Mouse (Mus musculus): Measurements from ENCODE around the gene Kif18b. TPM values are rescaled to one million over a fixed set of nuclear protein-coding genes. Genes with fewer than 3 reads are reported as not detected.

The Kif18b gene
- polyA plus RNA-seq, 1 experiment from 2014 or later, result 10.0 TPM

- Histone ChIP-seq H3K9ac (replicated peaks; ENCODE audit: low read depth, low read length) (no peak overlapping the region), H3K9me3 (ENCODE audit: control insufficient read depth, low read depth, low read length) (no peaks in the 10 kb centered on the region), H3K4me1 (ENCODE audit: control insufficient read depth, insufficient read depth, low read length) (peaks cover 39% of the 10 kb centered on the region), H3K27ac (ENCODE audit: low read length) (no peak overlapping the region), H3K36me3 (ENCODE audit: control insufficient read depth, insufficient read depth, low read length) (no peaks in the 10 kb centered on the region), H3K27me3 (ENCODE audit: control insufficient read depth, insufficient read depth, low read length) (no peaks in the 10 kb centered on the region), H3K4me2 (replicated peaks; ENCODE audit: low read depth, low read length) (no peak overlapping the region), H3K4me3 (ENCODE audit: low read depth, low read length) (no peak overlapping the region)
- 89% methylated on average over 1 of the region's 1 CpGs for WGBS
- ATAC-seq (ENCODE audit: insufficient number of reproducible peaks, insufficient read depth, low FRiP score, low read depth), result no peak
These were observed 33.9 kb upstream of the Kif18b start for GRCm38 (mm10) chr11:102958870-102959269.

- 82% methylated on average over 6 of the region's 6 CpGs for WGBS
- peaks cover 35% of the 10 kb centered on the region for H3K4me1 ChIP-seq (ENCODE audit: control insufficient read depth, insufficient read depth, low read length)
- H3K9me3 ChIP-seq (ENCODE audit: control insufficient read depth, low read depth, low read length), result no peaks in the 10 kb centered on the region
- no peaks in the 10 kb centered on the region for H3K27me3 ChIP-seq (ENCODE audit: control insufficient read depth, insufficient read depth, low read length)
- H3K36me3 ChIP-seq (ENCODE audit: control insufficient read depth, insufficient read depth, low read length), result no peaks in the 10 kb centered on the region
- no peak overlapping the region for H3K4me2 ChIP-seq (replicated peaks; ENCODE audit: low read depth, low read length)
- H3K9ac ChIP-seq (replicated peaks; ENCODE audit: low read depth, low read length), result no peak overlapping the region
- no peak overlapping the region for H3K4me3 ChIP-seq (ENCODE audit: low read depth, low read length)
- no peak for ATAC-seq (ENCODE audit: insufficient number of reproducible peaks, insufficient read depth, low FRiP score, low read depth)
- no peak overlapping the region for H3K27ac ChIP-seq (ENCODE audit: low read length)
These were observed 33.5 kb upstream of the Kif18b start for GRCm38 (mm10) chr11:102958431-102958830.

GRCm38 (mm10) chr11:102957692-102958091 lies 32.8 kb upstream of the Kif18b start:
- 59% methylated on average over 8 of the region's 8 CpGs for WGBS
- ATAC-seq (ENCODE audit: insufficient number of reproducible peaks, insufficient read depth, low FRiP score, low read depth), result no peak
- H3K36me3 ChIP-seq (ENCODE audit: control insufficient read depth, insufficient read depth, low read length), result no peaks in the 10 kb centered on the region
- H3K9ac ChIP-seq (replicated peaks; ENCODE audit: low read depth, low read length), result no peak overlapping the region
- H3K27me3 ChIP-seq (ENCODE audit: control insufficient read depth, insufficient read depth, low read length), result no peaks in the 10 kb centered on the region
- H3K27ac ChIP-seq (ENCODE audit: low read length), result peak overlapping the region; percentile 92
- H3K9me3 ChIP-seq (ENCODE audit: control insufficient read depth, low read depth, low read length), result no peaks in the 10 kb centered on the region
- H3K4me3 ChIP-seq (ENCODE audit: low read depth, low read length), result no peak overlapping the region
- peaks cover 32% of the 10 kb centered on the region for H3K4me1 ChIP-seq (ENCODE audit: control insufficient read depth, insufficient read depth, low read length)
- H3K4me2 ChIP-seq (replicated peaks; ENCODE audit: low read depth, low read length), result 0 out of 2 replicates have a peak overlapping the region, but pooled peaks have one; percentile 22

- no peaks in the 10 kb centered on the region for H3K36me3 ChIP-seq (ENCODE audit: control insufficient read depth, insufficient read depth, low read length)
- H3K4me1 ChIP-seq (ENCODE audit: control insufficient read depth, insufficient read depth, low read length), result peaks cover 31% of the 10 kb centered on the region
- H3K4me3 ChIP-seq (ENCODE audit: low read depth, low read length), result no peak overlapping the region
- no peak overlapping the region for H3K9ac ChIP-seq (replicated peaks; ENCODE audit: low read depth, low read length)
- peak; percentile 81 for ATAC-seq (ENCODE audit: insufficient number of reproducible peaks, insufficient read depth, low FRiP score, low read depth)
- H3K4me2 ChIP-seq (replicated peaks; ENCODE audit: low read depth, low read length), result 0 out of 2 replicates have a peak overlapping the region, but pooled peaks have one; percentile 22
- H3K27me3 ChIP-seq (ENCODE audit: control insufficient read depth, insufficient read depth, low read length), result no peaks in the 10 kb centered on the region
- peak overlapping the region; percentile 92 for H3K27ac ChIP-seq (ENCODE audit: low read length)
- 21% methylated on average over 16 of the region's 16 CpGs for WGBS
- no peaks in the 10 kb centered on the region for H3K9me3 ChIP-seq (ENCODE audit: control insufficient read depth, low read depth, low read length)
These were observed 32.2 kb upstream of the Kif18b start for GRCm38 (mm10) chr11:102956962-102957614.

GRCm38 (mm10) chr11:102952922-102953321 lies 28.0 kb upstream of the Kif18b start:
- no peak overlapping the region for H3K4me2 ChIP-seq (replicated peaks; ENCODE audit: low read depth, low read length)
- no peaks in the 10 kb centered on the region for H3K9me3 ChIP-seq (ENCODE audit: control insufficient read depth, low read depth, low read length)
- WGBS, result 26% methylated on average over 6 of the region's 6 CpGs
- H3K27ac ChIP-seq (ENCODE audit: low read length), result no peak overlapping the region
- peaks cover 38% of the 10 kb centered on the region for H3K4me1 ChIP-seq (ENCODE audit: control insufficient read depth, insufficient read depth, low read length)
- peaks cover 2% of the 10 kb centered on the region; the same call in 1 of the 2 replicates for H3K27me3 ChIP-seq (ENCODE audit: control insufficient read depth, insufficient read depth, low read length)
- no peaks in the 10 kb centered on the region for H3K36me3 ChIP-seq (ENCODE audit: control insufficient read depth, insufficient read depth, low read length)
- no peak overlapping the region for H3K9ac ChIP-seq (replicated peaks; ENCODE audit: low read depth, low read length)
- no peak for ATAC-seq (ENCODE audit: insufficient number of reproducible peaks, insufficient read depth, low FRiP score, low read depth)
- H3K4me3 ChIP-seq (ENCODE audit: low read depth, low read length), result no peak overlapping the region

- Histone ChIP-seq H3K27ac (ENCODE audit: low read length) (no peak overlapping the region), H3K9ac (replicated peaks; ENCODE audit: low read depth, low read length) (0 out of 2 replicates have a peak overlapping the region, but pooled peaks have one; percentile 29), H3K36me3 (ENCODE audit: control insufficient read depth, insufficient read depth, low read length) (no peaks in the 10 kb centered on the region), H3K4me2 (replicated peaks; ENCODE audit: low read depth, low read length) (peak overlapping the region; percentile 60), H3K4me3 (ENCODE audit: low read depth, low read length) (peak overlapping the region; percentile 38), H3K4me1 (ENCODE audit: control insufficient read depth, insufficient read depth, low read length) (peaks cover 31% of the 10 kb centered on the region), H3K27me3 (ENCODE audit: control insufficient read depth, insufficient read depth, low read length) (peaks cover 24% of the 10 kb centered on the region), H3K9me3 (ENCODE audit: control insufficient read depth, low read depth, low read length) (no peaks in the 10 kb centered on the region)
- no peak for ATAC-seq (ENCODE audit: insufficient number of reproducible peaks, insufficient read depth, low FRiP score, low read depth)
- 3% methylated on average over 50 of the region's 51 CpGs for WGBS
These were observed 23.4 kb upstream of the Kif18b start for GRCm38 (mm10) chr11:102948043-102948961.

- H3K27me3 ChIP-seq (ENCODE audit: control insufficient read depth, insufficient read depth, low read length), result peaks cover 24% of the 10 kb centered on the region
- no peak overlapping the region for H3K9ac ChIP-seq (replicated peaks; ENCODE audit: low read depth, low read length)
- no peak overlapping the region for H3K27ac ChIP-seq (ENCODE audit: low read length)
- peak overlapping the region; percentile 76 for H3K4me2 ChIP-seq (replicated peaks; ENCODE audit: low read depth, low read length)
- ATAC-seq (ENCODE audit: insufficient number of reproducible peaks, insufficient read depth, low FRiP score, low read depth), result no peak
- H3K36me3 ChIP-seq (ENCODE audit: control insufficient read depth, insufficient read depth, low read length), result no peaks in the 10 kb centered on the region
- peaks cover 27% of the 10 kb centered on the region for H3K4me1 ChIP-seq (ENCODE audit: control insufficient read depth, insufficient read depth, low read length)
- 13% methylated on average over 8 of the region's 8 CpGs for WGBS
- H3K4me3 ChIP-seq (ENCODE audit: low read depth, low read length), result peak overlapping the region; percentile 38; the same call in 1 of the 2 replicates
- no peaks in the 10 kb centered on the region for H3K9me3 ChIP-seq (ENCODE audit: control insufficient read depth, low read depth, low read length)
These were observed 22.0 kb upstream of the Kif18b start for GRCm38 (mm10) chr11:102946992-102947343.

GRCm38 (mm10) chr11:102946265-102946991 lies 21.5 kb upstream of the Kif18b start, which contains the start of gene C1ql1:
TSS of gene C1ql1 (minus strand) at chr11:102946688.
- under 1% methylated on average over 66 of the region's 87 CpGs for WGBS
- peaks cover 24% of the 10 kb centered on the region for H3K27me3 ChIP-seq (ENCODE audit: control insufficient read depth, insufficient read depth, low read length)
- peak within 1 kb of the TSS; percentile 76 for H3K4me2 ChIP-seq (replicated peaks; ENCODE audit: low read depth, low read length)
- no peak within 1 kb of the TSS for H3K27ac ChIP-seq (ENCODE audit: low read length)
- H3K9me3 ChIP-seq (ENCODE audit: control insufficient read depth, low read depth, low read length), result no peaks in the 10 kb centered on the region
- peak within 1 kb of the TSS; percentile 38 for H3K4me3 ChIP-seq (ENCODE audit: low read depth, low read length)
- H3K4me1 ChIP-seq (ENCODE audit: control insufficient read depth, insufficient read depth, low read length), result peaks cover 27% of the 10 kb centered on the region
- peak; percentile 86 for ATAC-seq (ENCODE audit: insufficient number of reproducible peaks, insufficient read depth, low FRiP score, low read depth)
- no peaks in the 10 kb centered on the region for H3K36me3 ChIP-seq (ENCODE audit: control insufficient read depth, insufficient read depth, low read length)
- no peak within 1 kb of the TSS for H3K9ac ChIP-seq (replicated peaks; ENCODE audit: low read depth, low read length)

Data from stomach, embryonic 14.5 days (tissue).